Mouse (Mus musculus): ENCODE measurements at regions not wholly inside any gene's neighbourhood (a gene's known extent, or its start where the extent isn't known, plus 50 kb on each side); places are given as distances from the start of the nearest gene placed in this dataset.

DNA sequence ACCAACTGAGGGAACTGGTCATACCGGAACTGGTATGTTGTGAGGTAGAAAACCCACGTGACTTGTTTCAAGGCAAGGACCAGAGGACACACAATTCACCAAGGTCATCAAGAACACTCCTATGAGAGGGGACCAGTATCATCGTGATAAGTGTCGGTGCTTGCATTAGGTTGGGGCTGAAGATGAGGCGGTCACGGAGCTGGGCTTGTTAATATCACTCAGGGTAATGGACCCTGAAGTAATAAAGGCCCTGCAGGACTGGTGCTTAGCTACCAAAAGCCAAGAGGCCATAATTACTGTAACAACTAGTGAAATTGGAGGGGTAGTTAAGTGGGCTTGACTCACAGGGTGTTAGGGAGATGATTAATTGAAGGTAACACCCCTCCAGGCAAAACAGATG lies 132.2 kb upstream of the Ccdc54 start:
- H3K4me3 ChIP-seq (replicated peaks) = no peak overlapping the region
- no peak for ATAC-seq
- H3K36me3 ChIP-seq = no peaks in the 10 kb centered on the region
- WGBS = 79% methylated on average over 6 of the region's 6 CpGs
- H3K4me1 ChIP-seq (replicated peaks) = no peaks in the 10 kb centered on the region
- H3K27ac ChIP-seq = no peak overlapping the region
- H3K27me3 ChIP-seq (replicated peaks) = no peaks in the 10 kb centered on the region
- H3K9ac ChIP-seq = no peak overlapping the region
- H3K9me3 ChIP-seq = no peaks in the 10 kb centered on the region
- H3K4me2 ChIP-seq (replicated peaks) = no peak overlapping the region

DNA sequence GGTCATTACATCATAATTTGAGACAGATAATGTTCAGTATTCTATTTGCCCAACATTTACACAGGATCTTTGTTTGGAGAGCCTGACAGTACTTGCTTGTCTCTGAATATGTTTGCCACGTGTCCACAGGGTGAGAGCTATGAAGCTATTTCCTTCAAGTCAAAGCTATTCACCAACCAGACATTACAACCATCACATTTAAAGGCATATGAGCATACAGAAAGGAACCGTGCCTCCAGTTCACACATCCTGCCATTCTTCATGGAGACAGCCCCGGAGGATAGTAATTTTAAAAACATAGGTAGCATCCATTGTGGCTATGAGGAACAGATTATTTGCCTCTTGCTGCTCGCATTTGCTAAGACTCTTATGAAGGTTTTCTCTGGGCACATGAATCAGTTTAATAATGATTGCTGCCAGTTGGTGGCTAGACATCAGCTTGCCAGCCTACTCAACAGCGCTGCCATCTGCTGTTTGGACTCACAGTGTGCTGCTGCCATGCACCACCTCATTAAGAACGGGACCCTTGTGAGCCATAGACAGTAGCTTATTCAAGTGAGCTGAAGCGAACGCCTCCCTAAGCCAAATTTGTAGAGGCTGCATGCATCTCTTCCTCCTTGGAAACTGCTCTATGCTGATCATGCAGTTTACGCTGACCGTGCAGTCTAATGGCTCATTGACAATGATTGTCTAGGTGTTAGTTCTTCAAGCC lies 126.5 kb upstream of the Ccdc54 start:
- Histone ChIP-seq H3K36me3 (no peaks in the 10 kb centered on the region), H3K4me3 (replicated peaks) (no peak overlapping the region), H3K4me2 (replicated peaks) (no peak overlapping the region), H3K9ac (no peak overlapping the region), H3K27ac (no peak overlapping the region), H3K4me1 (replicated peaks) (no peaks in the 10 kb centered on the region), H3K9me3 (no peaks in the 10 kb centered on the region), H3K27me3 (replicated peaks) (no peaks in the 10 kb centered on the region)
- WGBS = 73% methylated on average over 10 of the region's 10 CpGs
- no peak for ATAC-seq

DNA sequence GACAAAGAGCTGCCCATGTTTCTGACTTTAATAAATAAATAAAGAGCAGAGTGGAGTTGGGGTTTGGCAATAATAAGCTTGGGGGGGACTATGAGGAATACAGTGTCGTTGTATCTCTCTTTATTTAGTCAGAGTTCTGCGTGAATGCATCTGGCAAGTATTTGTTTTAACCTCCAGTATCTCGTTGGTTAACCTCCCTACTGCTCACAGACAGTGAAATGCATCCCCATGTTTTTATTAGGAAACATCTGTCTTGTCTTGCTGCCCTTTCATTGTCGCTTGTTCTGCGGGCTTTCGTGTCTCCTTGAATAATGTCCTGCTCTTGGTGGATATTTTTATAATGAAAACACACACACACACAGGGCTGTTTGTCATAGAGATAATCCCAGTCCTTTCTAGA lies 118.8 kb upstream of the Ccdc54 start:
- Histone ChIP-seq H3K9me3 (no peaks in the 10 kb centered on the region), H3K36me3 (no peaks in the 10 kb centered on the region), H3K4me3 (replicated peaks) (no peak overlapping the region), H3K4me2 (replicated peaks) (no peak overlapping the region), H3K27ac (no peak overlapping the region), H3K4me1 (replicated peaks) (no peaks in the 10 kb centered on the region), H3K9ac (no peak overlapping the region), H3K27me3 (replicated peaks) (no peaks in the 10 kb centered on the region)
- no peak for ATAC-seq
- 40% methylated on average over 6 of the region's 6 CpGs for WGBS

DNA sequence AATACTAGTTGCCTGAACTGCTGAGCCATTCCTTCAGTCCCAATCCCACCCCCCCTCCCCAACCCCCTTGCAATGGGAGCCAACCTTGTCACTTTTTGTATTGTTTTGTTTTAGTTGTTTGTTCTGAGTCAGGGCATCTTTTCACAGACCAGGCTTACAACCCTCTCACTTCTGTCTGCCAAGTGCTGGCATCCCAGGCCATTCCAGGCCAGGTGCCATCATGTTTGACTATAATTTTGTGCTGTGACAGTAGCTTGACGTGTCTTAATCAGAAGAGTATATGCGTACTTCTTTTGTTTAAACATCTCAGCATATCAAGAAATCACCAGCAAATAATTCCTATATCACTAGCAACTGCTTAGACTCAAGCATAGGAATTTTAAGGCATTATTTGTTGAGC lies 117.0 kb upstream of the Ccdc54 start:
- Histone ChIP-seq H3K27ac (no peak overlapping the region), H3K4me2 (replicated peaks) (no peak overlapping the region), H3K9ac (no peak overlapping the region), H3K4me3 (replicated peaks) (no peak overlapping the region), H3K9me3 (no peaks in the 10 kb centered on the region), H3K27me3 (replicated peaks) (no peaks in the 10 kb centered on the region), H3K4me1 (replicated peaks) (no peaks in the 10 kb centered on the region), H3K36me3 (no peaks in the 10 kb centered on the region)
- 88% methylated on average over 2 of the region's 2 CpGs for WGBS
- no peak for ATAC-seq

DNA sequence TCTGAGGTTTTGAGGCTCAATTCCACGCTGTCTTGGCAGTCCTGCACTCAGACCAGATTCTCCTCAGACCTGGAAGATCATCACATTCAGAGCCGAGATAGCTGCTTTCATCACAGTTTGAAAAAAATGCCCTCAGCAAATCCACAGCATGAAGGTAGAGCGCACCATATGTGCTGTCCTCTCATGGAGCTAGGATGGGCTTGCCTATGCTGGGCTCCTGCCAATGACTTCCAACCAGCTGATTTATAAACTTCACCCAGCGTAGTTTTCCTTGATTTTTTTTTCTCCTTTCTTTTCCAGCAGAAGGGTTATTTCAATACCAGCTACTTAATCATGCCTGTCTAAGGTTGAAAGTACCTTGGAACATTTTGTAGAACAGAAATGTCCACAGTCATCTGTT lies 115.0 kb upstream of the Ccdc54 start:
- WGBS = 63% methylated on average over 4 of the region's 4 CpGs
- Histone ChIP-seq H3K9ac (no peak overlapping the region), H3K4me1 (replicated peaks) (no peaks in the 10 kb centered on the region), H3K4me2 (replicated peaks) (no peak overlapping the region), H3K27ac (no peak overlapping the region), H3K36me3 (no peaks in the 10 kb centered on the region), H3K27me3 (replicated peaks) (no peaks in the 10 kb centered on the region), H3K9me3 (no peaks in the 10 kb centered on the region), H3K4me3 (replicated peaks) (no peak overlapping the region)
- ATAC-seq = no peak

DNA sequence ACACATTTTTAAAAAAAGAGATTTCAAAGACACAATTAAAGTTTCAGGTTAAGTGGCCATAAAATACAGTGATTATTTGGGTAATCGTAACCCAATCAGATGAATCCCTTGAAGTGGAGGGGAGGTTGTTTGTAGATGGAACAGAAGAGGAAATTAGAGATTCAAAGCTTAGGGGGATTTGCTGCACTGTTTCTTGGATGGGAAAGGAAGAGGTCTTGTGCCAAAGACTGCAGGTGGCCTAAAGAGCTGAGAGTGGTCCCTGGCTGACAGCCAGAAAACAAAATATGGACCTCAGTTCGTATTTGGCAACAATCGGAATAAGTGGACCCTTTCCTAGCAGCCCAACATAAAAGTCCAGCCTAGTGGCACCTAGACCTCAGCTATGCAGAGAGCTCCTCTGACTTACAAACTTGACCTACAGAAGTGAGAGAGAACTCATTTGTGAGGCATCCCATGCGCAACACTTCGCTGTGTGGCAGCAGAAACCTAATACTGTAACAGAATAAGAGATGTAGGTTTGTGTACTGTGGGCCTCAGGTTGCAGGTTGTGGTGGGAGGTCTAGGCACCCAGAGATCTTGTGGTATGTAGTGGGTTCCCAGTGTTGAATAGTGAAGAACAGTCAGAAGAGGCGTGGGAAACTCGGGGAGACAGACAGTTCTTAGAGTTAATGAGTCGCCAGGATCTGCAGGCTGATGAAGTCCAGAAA lies 110.0 kb upstream of the Ccdc54 start:
- ATAC-seq = no peak
- no peaks in the 10 kb centered on the region for H3K27me3 ChIP-seq (replicated peaks)
- no peak overlapping the region for H3K27ac ChIP-seq
- 57% methylated on average over 8 of the region's 8 CpGs for WGBS
- H3K9me3 ChIP-seq = no peaks in the 10 kb centered on the region
- H3K9ac ChIP-seq = no peak overlapping the region
- H3K36me3 ChIP-seq = no peaks in the 10 kb centered on the region
- H3K4me1 ChIP-seq (replicated peaks) = no peaks in the 10 kb centered on the region
- no peak overlapping the region for H3K4me3 ChIP-seq (replicated peaks)
- no peak overlapping the region for H3K4me2 ChIP-seq (replicated peaks)

DNA sequence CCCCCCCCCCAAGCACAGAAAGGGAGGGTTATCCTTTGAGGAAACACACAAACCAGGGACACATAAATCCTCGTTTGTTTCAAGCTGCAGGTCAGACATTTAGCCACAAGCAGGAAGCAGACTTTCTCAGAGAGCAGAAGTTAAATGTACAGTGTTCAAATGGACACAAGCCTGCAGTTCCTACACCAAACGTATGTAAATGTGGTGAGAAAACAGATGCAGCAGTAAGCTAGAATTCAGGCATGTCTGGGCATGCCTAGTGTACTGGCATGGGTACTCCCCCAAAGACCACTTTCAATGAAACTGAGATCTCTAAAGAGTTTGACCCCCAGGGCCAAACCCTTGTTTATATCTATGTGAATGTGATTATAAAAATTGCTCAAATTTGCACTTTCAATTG lies 109.2 kb upstream of the Ccdc54 start:
- no peaks in the 10 kb centered on the region for H3K4me1 ChIP-seq (replicated peaks)
- no peaks in the 10 kb centered on the region for H3K36me3 ChIP-seq
- H3K9me3 ChIP-seq = no peaks in the 10 kb centered on the region
- no peaks in the 10 kb centered on the region for H3K27me3 ChIP-seq (replicated peaks)
- no peak overlapping the region for H3K4me3 ChIP-seq (replicated peaks)
- no peak overlapping the region for H3K27ac ChIP-seq
- no peak overlapping the region for H3K9ac ChIP-seq
- no peak for ATAC-seq
- no peak overlapping the region for H3K4me2 ChIP-seq (replicated peaks)
- WGBS = 63% methylated on average over 2 of the region's 2 CpGs

DNA sequence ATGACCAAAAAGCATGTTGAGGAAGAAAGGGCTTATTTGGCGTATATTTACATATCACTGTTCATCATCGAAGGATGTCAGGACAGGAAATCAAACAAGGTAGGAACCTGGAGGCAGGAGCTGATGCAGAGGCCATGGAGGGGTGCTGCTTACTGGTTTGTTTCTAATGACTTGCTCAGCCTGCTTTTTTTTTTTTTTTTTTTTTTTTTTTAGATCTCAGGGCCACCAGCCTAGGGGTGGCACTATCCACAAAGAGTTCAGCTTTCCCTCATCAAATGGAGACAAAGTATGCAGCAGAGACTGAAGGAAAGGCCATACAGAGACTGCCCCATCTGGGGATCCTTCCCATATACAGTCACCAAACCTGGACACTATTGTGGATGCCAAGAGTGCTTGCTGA lies 106.8 kb upstream of the Ccdc54 start:
- Histone ChIP-seq H3K36me3 (no peaks in the 10 kb centered on the region), H3K27ac (no peak overlapping the region), H3K4me3 (replicated peaks) (no peak overlapping the region), H3K27me3 (replicated peaks) (no peaks in the 10 kb centered on the region), H3K9ac (no peak overlapping the region), H3K9me3 (no peaks in the 10 kb centered on the region), H3K4me1 (replicated peaks) (no peaks in the 10 kb centered on the region), H3K4me2 (replicated peaks) (no peak overlapping the region)
- no peak for ATAC-seq
- WGBS = 87% methylated on average over 2 of the region's 2 CpGs

DNA sequence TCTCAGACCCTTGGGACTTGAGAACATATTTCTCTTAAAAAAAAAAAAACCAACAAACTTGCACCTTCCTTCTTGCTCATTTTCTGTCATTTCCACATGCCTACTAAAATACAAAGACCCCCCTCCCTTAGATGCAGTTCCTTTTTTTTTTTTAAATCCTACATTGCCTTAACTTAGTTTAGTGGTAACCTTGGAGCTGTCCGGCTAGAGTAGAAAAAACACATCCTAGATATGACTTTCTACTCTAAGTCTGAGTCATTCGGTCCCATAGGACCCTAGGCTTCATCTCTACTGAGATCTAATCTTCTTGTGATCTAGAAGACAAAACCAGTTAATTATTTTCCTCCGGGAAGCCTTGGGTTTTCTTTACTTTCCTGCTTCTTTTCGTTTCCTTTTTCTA lies 105.1 kb upstream of the Ccdc54 start:
- 81% methylated on average over 4 of the region's 4 CpGs for WGBS
- Histone ChIP-seq H3K9ac (no peak overlapping the region), H3K27me3 (replicated peaks) (no peaks in the 10 kb centered on the region), H3K27ac (no peak overlapping the region), H3K4me1 (replicated peaks) (no peaks in the 10 kb centered on the region), H3K36me3 (no peaks in the 10 kb centered on the region), H3K4me2 (replicated peaks) (no peak overlapping the region), H3K9me3 (no peaks in the 10 kb centered on the region), H3K4me3 (replicated peaks) (no peak overlapping the region)
- ATAC-seq = no peak

DNA sequence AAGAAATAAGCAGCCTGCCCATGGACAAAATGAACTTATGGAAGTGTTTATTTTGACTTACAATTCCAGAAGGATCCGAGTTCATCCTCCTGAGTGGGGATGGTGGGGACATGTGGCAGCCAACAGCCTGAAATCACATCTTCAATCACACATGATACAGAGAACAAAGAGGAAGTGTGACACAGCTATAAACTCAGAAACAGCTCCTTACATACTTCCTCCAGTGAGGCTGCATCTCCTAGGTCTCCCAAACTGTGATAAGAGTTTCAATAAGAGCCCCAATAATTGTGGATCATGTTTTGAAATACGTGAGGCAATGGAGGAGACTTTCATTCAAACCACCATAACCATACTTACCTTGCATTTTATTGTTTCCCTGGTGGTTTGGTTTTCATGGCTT lies 103.1 kb upstream of the Ccdc54 start:
- Histone ChIP-seq H3K27me3 (replicated peaks) (no peaks in the 10 kb centered on the region), H3K36me3 (no peaks in the 10 kb centered on the region), H3K4me1 (replicated peaks) (no peaks in the 10 kb centered on the region), H3K4me3 (replicated peaks) (no peak overlapping the region), H3K9ac (no peak overlapping the region), H3K4me2 (replicated peaks) (no peak overlapping the region), H3K27ac (no peak overlapping the region), H3K9me3 (no peaks in the 10 kb centered on the region)
- 71% methylated on average over 2 of the region's 2 CpGs for WGBS
- no peak for ATAC-seq

DNA sequence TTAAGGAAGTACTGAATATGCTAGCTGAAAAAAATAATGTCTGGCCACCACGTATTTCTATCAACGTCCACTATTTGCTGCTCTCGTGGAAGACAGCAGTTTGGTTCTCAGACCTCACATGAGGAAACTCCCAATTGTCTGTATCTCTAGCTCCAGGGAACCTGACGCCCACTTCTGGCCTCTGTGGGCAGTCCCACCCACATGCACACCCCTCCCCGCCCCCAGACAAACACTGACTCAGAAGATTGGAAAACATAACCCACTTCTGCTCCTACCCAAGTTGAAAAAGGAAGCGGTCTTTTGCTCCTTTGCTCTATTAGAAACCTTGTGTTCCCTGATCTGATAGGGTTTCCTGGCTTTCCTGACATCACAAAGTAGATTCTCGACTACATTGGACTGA lies 99.9 kb upstream of the Ccdc54 start:
- no peak for ATAC-seq
- no peaks in the 10 kb centered on the region for H3K4me1 ChIP-seq (replicated peaks)
- no peaks in the 10 kb centered on the region for H3K27me3 ChIP-seq (replicated peaks)
- no peak overlapping the region for H3K4me2 ChIP-seq (replicated peaks)
- H3K9me3 ChIP-seq = no peaks in the 10 kb centered on the region
- no peak overlapping the region for H3K4me3 ChIP-seq (replicated peaks)
- no peak overlapping the region for H3K9ac ChIP-seq
- no peak overlapping the region for H3K27ac ChIP-seq
- WGBS = 75% methylated on average over 7 of the region's 7 CpGs
- no peaks in the 10 kb centered on the region for H3K36me3 ChIP-seq

DNA sequence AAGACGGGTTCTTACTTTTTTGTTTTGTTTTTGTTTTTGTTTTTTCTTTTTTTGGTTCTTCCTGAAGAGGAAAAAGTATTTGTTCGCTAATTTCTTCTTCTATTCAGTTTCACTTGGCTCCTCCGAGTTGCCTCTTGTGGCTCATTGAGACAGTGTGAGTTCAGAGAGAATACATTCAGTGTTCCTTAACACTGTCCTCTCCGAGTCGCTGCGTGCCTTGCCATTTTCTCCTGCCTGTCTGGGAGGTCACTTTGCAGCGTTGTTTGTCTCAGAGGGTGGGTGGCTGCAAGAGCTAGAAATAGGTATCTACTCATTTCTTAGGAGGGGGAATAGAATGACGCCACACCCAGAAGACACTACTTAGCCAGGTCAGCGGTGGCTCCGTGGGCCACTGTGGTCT lies 98.6 kb upstream of the Ccdc54 start:
- Histone ChIP-seq H3K9ac (no peak overlapping the region), H3K4me1 (replicated peaks) (no peaks in the 10 kb centered on the region), H3K4me2 (replicated peaks) (peak overlapping the region; percentile 40), H3K9me3 (no peaks in the 10 kb centered on the region), H3K27me3 (replicated peaks) (no peaks in the 10 kb centered on the region), H3K36me3 (no peaks in the 10 kb centered on the region), H3K27ac (no peak overlapping the region), H3K4me3 (replicated peaks) (no peak overlapping the region)
- no peak for ATAC-seq
- WGBS = 57% methylated on average over 10 of the region's 10 CpGs

DNA sequence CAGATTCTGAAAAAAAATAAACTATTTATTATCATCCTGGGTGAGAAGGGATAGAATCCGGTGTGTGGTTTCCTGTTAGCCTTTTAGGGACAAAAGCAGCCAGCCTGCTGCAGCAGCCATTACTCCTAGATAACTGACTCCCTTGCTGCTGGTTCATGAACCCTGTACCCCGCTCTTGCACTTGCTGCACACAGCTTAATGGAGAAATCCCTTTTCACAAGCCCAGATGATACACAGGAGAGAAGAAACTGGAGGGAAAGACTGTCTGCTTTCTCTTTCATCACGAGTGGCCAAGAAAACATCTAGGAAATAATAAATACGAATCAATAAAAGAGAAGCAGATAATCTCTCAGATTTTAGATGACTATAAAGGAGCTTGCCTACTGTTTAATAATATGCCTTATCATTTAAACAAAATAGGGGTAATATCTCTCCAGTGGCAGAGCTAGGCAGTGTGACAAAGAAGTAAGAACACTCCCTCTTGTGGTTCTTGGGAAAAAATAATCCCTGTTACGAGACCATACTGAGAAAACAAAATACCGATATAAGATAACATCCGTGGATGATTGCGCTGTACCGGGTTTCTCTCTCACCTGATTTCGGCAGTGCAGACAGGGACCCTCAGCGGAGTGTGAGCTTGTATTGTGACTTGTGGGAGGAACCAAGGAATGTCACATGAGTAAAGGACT lies 98.0 kb upstream of the Ccdc54 start:
- no peaks in the 10 kb centered on the region for H3K27me3 ChIP-seq (replicated peaks)
- no peaks in the 10 kb centered on the region for H3K4me1 ChIP-seq (replicated peaks)
- H3K4me2 ChIP-seq (replicated peaks) = peak overlapping the region; percentile 40
- ATAC-seq = peak; percentile 71; the same call in 1 of the 2 replicates
- H3K36me3 ChIP-seq = no peaks in the 10 kb centered on the region
- H3K9me3 ChIP-seq = no peaks in the 10 kb centered on the region
- 52% methylated on average over 11 of the region's 11 CpGs for WGBS
- H3K27ac ChIP-seq = no peak overlapping the region
- no peak overlapping the region for H3K4me3 ChIP-seq (replicated peaks)
- no peak overlapping the region for H3K9ac ChIP-seq
